Mouse (Mus musculus) adrenal gland, adult 18-20 months (tissue): ENCODE results near the gene Fam168b. TPM values are rescaled to one million over a fixed set of nuclear protein-coding genes. Genes with fewer than 3 reads are reported as not detected.

Experiments used
- DNase-seq, 2 experiments: peaks; one replicate each; pipeline ENCODE4 v3.0.0; 2021 to 2022; ENCODE audit warnings: low spot score in 2 of 2
- total RNA-seq, 2 experiments: library from RNA; stranded (reverse); gene quantifications; 1 replicate in 1 of 2; 2 replicates in 1 of 2; pipeline ENCODE4 v1.2.3; 2021

Gene Fam168b
- total RNA-seq, 2 experiments from 2014 or later = 122 to 152 TPM

DNA sequence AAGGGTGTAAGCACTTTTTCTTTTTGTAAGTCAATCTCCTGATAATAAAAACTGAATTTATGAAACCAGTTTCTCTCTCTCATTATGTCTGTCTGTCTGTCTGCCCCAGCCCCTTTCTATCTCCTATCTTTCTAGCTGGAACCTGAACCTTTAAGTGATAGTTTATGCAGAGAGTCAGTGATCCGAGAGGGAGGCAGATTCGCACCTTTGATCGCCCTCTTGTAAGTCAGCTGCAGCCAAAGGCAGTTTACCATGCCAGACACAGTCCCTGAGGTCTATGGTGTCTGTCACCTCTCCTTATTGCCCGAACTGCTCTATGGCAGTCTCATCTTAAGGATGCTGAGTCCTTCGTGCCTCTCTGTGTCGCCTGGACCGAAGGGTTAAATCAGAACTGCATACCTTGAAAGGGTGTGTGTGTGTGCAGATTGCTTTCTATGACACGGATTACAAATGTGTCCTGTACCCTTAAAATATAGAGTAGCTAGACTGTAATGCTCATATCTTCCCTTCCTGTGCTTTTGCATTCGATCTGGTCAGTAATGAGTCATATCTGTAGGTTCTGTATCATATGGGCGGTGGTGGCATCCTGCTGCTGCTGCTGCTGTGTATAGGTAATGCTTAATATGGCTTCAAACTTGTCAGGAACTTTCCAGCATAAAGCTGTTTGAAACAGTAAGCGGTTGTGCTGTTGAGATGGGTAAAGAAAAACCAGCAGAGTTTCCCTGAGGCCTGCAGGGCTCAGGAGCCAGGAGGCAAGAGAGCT lies 9.4 kb upstream of the Fam168b start:
- no peak for DNase-seq

- DNase-seq = no peak
Measured at GRCm38 (mm10) chr1:34851562-34851961, 8.7 kb upstream of the Fam168b start.

- DNase-seq = no peak
Measured at GRCm38 (mm10) chr1:34850343-34851136, 7.7 kb upstream of the Fam168b start.

GRCm38 (mm10) chr1:34849745-34850342 lies 7.0 kb upstream of the Fam168b start, which contains the start of gene Plekhb2:
Gene Plekhb2, plus strand, starts transcription at chr1:34849976.
- DNase-seq = peak; percentile 90 to 92

- DNase-seq = no peak
Measured at GRCm38 (mm10) chr1:34847070-34847469, 4.2 kb upstream of the Fam168b start.

- DNase-seq = peak; percentile 45 to 61
Measured at GRCm38 (mm10) chr1:34842389-34842861, 440 bp downstream of the Fam168b start.

- no peak for DNase-seq
Measured at GRCm38 (mm10) chr1:34841709-34842388, 1.0 kb downstream of the Fam168b start.

- DNase-seq = no peak
Measured at GRCm38 (mm10) chr1:34839241-34839640, 3.6 kb downstream of the Fam168b start.

- DNase-seq = no peak
Measured at GRCm38 (mm10) chr1:34837951-34838689, 4.7 kb downstream of the Fam168b start.

DNA sequence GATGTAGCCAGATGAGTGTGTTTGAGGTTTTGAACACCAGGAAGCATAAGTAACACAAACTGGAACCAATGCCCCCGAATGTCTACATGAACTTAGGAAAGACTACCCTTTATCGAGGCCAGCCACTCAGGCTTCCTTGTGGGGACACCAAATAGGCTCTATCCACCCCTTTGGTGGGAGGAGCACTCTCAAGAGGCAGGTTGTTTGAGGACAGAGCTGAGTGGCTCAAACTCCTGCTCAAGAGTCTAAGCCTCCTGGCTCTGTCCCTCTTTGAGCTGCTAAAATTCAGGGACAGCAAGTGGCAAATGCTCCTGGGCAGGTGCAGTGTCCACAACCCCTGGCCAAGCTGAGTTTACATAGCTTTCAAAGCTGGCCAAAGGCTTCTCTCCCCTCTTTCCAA lies 8.0 kb downstream of the Fam168b start:
- DNase-seq = no peak

DNA sequence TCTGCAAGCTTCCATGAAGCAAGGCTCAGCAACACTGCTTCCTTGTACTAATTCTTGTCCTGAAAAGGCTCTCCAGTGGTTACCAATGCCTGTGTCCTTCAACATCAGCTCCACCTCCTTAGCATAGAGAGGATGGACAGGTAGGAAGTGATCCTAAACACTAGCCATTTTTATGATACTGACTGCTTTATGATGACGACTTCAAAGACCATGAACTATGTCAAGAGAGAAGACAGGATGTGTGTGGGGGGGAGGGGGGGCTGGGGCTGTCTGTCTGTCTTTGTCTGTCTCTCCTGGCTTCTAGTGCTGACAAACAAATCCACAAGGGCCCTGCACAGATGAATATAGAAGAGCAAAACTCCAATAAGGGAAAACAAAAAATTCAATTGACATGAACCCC lies 11.5 kb downstream of the Fam168b start:
- no peak for DNase-seq

- no peak for DNase-seq
Measured at GRCm38 (mm10) chr1:34830934-34831333, 11.9 kb downstream of the Fam168b start.

- no peak for DNase-seq
Measured at GRCm38 (mm10) chr1:34828528-34829294, 14.2 kb downstream of the Fam168b start.

DNA sequence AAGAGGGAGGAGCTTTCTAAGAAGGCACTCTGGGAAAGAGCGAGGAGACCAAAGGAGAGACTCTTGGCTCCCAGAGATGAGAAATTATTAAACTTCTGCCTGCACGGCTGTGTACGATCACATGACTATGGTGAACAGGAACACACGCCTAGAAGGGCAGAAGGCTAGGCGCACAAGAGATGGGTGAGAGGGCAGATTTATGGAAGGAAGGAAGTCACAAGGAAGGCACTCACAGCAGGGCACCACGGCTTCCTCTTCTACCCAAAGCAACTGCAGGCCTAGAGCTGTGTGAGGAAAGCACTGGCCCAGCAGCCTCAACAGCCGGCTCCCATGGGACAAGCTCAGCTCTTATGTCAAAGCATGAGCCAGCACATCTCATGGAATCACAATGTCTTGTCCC lies 15.0 kb downstream of the Fam168b start:
- no peak for DNase-seq

GRCm38 (mm10) chr1:34825909-34826308 lies 17.0 kb downstream of the Fam168b start:
- DNase-seq = no peak

DNA sequence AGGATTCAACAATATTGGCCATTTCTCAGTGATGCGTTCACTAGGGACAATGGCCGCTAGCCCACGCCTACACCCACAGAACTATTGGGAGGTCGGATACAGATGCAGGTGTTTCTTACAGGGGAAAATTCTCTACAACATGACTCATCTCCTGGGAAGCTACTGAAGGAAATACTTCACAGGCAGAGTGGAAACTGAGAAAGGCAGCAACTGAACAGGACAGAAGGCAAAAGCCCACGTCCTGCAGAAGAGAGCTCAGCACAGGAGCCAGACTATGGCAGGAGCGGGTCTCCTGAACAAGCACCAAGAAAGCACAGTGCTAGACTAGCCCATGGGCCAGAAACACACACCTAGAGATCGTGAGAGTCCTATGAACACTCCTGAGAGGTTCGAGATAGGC lies 18.7 kb downstream of the Fam168b start:
- no peak for DNase-seq

- no peak for DNase-seq
Measured at GRCm38 (mm10) chr1:34823353-34823752, 19.5 kb downstream of the Fam168b start.

DNA sequence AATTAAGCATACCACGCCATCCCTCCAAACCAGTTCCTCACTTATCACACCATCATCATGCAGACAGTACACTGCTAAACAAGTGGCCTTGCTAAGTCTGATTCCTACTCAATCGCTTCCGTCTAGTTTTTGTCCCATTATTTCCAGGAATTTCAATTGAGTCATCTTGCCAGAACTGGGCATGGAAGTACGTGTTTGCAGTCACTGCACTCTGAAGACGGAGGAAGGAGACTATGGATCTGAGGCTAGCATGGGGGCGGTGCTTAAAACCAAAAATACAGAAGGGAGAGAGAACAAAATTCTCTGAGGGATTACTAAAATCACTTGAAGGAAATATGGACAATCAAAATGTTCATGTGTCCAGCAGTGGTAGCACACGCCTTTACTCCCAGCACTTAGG lies 20.1 kb downstream of the Fam168b start:
- no peak for DNase-seq

GRCm38 (mm10) chr1:34822003-34822402 lies 20.9 kb downstream of the Fam168b start:
- no peak for DNase-seq

DNA sequence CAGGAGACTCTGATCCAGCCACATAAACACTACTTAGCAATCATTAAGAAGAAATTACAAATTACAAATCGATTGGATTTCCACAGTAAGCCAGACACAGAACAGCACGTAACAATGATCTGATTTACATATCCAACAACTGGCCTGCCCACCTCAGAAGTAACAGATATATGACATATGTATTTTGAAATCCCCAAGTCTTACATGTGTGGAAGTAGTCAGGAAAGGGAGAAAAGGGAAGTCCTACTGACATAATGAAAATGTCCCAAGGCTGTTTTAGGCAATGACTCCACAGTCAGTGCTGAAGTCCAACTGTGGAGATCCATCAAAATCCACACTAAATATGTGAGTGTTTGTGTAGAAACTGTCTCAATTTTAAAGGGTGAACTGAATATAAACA lies 21.5 kb downstream of the Fam168b start:
- DNase-seq = no peak
